Mouse (Mus musculus): Measurements from ENCODE around the gene Rpl23a. TPM values are rescaled to one million over a fixed set of nuclear protein-coding genes. Genes with fewer than 3 reads are reported as not detected.

Rpl23a gene
- polyA plus RNA-seq (2015; fragmentation: Illumina TruSeq; extraction: RNeasy Lipid Tissue Mini Kit (QIAGEN cat#74804); ENCODE audit: insufficient read depth, low replicate concordance): 3,603 TPM

GRCm38 (mm10) chr11:78182961-78183844 lies at the start of gene Rpl23a:
Gene Rpl23a (minus strand): TSS chr11:78183584.

GRCm38 (mm10) chr11:78193113-78193512 lies 9.7 kb upstream of the Rpl23a start, which contains the start of gene Proca1:
Gene Proca1 (plus strand): TSS chr11:78193392.

GRCm38 (mm10) chr11:78188331-78189233 lies 5.2 kb upstream of the Rpl23a start, which contains the start of gene Rab34:
Gene Rab34 (plus strand): TSS chr11:78188430.

GRCm38 (mm10) chr11:78176402-78176862 lies 7.0 kb downstream of the Rpl23a start, which contains the start of the genes Nek8 and Tlcd1:
Gene Nek8 (minus strand): TSS chr11:78176675.
Gene Tlcd1 (plus strand): TSS chr11:78176711.

GRCm38 (mm10) chr11:78164924-78165760 lies 18.2 kb downstream of the Rpl23a start, which contains the start of gene Traf4:
Gene Traf4 (minus strand): TSS chr11:78165589.

Other genes with a start within 250 kb of the Rpl23a start
- gene Phf12, start 200.8 kb downstream of the Rpl23a start, polyA plus RNA-seq (2015; fragmentation: Illumina TruSeq; extraction: RNeasy Lipid Tissue Mini Kit (QIAGEN cat#74804); ENCODE audit: insufficient read depth, low replicate concordance): 69.1 TPM
- 2.9 TPM for gene Dhrs13, start 151.3 kb downstream of the Rpl23a start, polyA plus RNA-seq (2015; fragmentation: Illumina TruSeq; extraction: RNeasy Lipid Tissue Mini Kit (QIAGEN cat#74804); ENCODE audit: insufficient read depth, low replicate concordance)
- 16.3 TPM for gene Flot2, start 145.7 kb downstream of the Rpl23a start, polyA plus RNA-seq (2015; fragmentation: Illumina TruSeq; extraction: RNeasy Lipid Tissue Mini Kit (QIAGEN cat#74804); ENCODE audit: insufficient read depth, low replicate concordance)
- gene Eral1, start 103.2 kb downstream of the Rpl23a start, polyA plus RNA-seq (2015; fragmentation: Illumina TruSeq; extraction: RNeasy Lipid Tissue Mini Kit (QIAGEN cat#74804); ENCODE audit: insufficient read depth, low replicate concordance): 17.6 TPM
- 7.8 TPM for gene Fam222b, start 88.9 kb downstream of the Rpl23a start, polyA plus RNA-seq (2015; fragmentation: Illumina TruSeq; extraction: RNeasy Lipid Tissue Mini Kit (QIAGEN cat#74804); ENCODE audit: insufficient read depth, low replicate concordance)
- 3.6 TPM for gene Traf4, start 18.0 kb downstream of the Rpl23a start, polyA plus RNA-seq (2015; fragmentation: Illumina TruSeq; extraction: RNeasy Lipid Tissue Mini Kit (QIAGEN cat#74804); ENCODE audit: insufficient read depth, low replicate concordance)
- gene Nek8, start 6.9 kb downstream of the Rpl23a start, polyA plus RNA-seq (2015; fragmentation: Illumina TruSeq; extraction: RNeasy Lipid Tissue Mini Kit (QIAGEN cat#74804); ENCODE audit: insufficient read depth, low replicate concordance): 16.1 TPM
- 8.4 TPM for gene Tlcd1, start 6.9 kb downstream of the Rpl23a start, polyA plus RNA-seq (2015; fragmentation: Illumina TruSeq; extraction: RNeasy Lipid Tissue Mini Kit (QIAGEN cat#74804); ENCODE audit: insufficient read depth, low replicate concordance)
- gene Rab34, start 4.8 kb upstream of the Rpl23a start, polyA plus RNA-seq (2015; fragmentation: Illumina TruSeq; extraction: RNeasy Lipid Tissue Mini Kit (QIAGEN cat#74804); ENCODE audit: insufficient read depth, low replicate concordance): 9.5 TPM
- gene Proca1, start 9.8 kb upstream of the Rpl23a start, polyA plus RNA-seq (2015; fragmentation: Illumina TruSeq; extraction: RNeasy Lipid Tissue Mini Kit (QIAGEN cat#74804); ENCODE audit: insufficient read depth, low replicate concordance): 4.3 TPM
- gene Sdf2, start 62.2 kb upstream of the Rpl23a start, polyA plus RNA-seq (2015; fragmentation: Illumina TruSeq; extraction: RNeasy Lipid Tissue Mini Kit (QIAGEN cat#74804); ENCODE audit: insufficient read depth, low replicate concordance): 91.3 TPM
- 44.0 TPM for gene Supt6, start 62.4 kb upstream of the Rpl23a start, polyA plus RNA-seq (2015; fragmentation: Illumina TruSeq; extraction: RNeasy Lipid Tissue Mini Kit (QIAGEN cat#74804); ENCODE audit: insufficient read depth, low replicate concordance)
- 107 TPM for gene 2610507B11Rik, start 78.2 kb upstream of the Rpl23a start, polyA plus RNA-seq (2015; fragmentation: Illumina TruSeq; extraction: RNeasy Lipid Tissue Mini Kit (QIAGEN cat#74804); ENCODE audit: insufficient read depth, low replicate concordance)
- gene BC030499, start 107.3 kb upstream of the Rpl23a start, polyA plus RNA-seq (2015; fragmentation: Illumina TruSeq; extraction: RNeasy Lipid Tissue Mini Kit (QIAGEN cat#74804); ENCODE audit: insufficient read depth, low replicate concordance): 0.95 TPM
- 12.5 TPM for gene Spag5, start 117.9 kb upstream of the Rpl23a start, polyA plus RNA-seq (2015; fragmentation: Illumina TruSeq; extraction: RNeasy Lipid Tissue Mini Kit (QIAGEN cat#74804); ENCODE audit: insufficient read depth, low replicate concordance)
- 4.3 TPM for gene Aldoc, start 139.4 kb upstream of the Rpl23a start, polyA plus RNA-seq (2015; fragmentation: Illumina TruSeq; extraction: RNeasy Lipid Tissue Mini Kit (QIAGEN cat#74804); ENCODE audit: insufficient read depth, low replicate concordance)
- 24.8 TPM for gene Pigs, start 144.8 kb upstream of the Rpl23a start, polyA plus RNA-seq (2015; fragmentation: Illumina TruSeq; extraction: RNeasy Lipid Tissue Mini Kit (QIAGEN cat#74804); ENCODE audit: insufficient read depth, low replicate concordance)
- 35.6 TPM for gene Unc119, start 159.9 kb upstream of the Rpl23a start, polyA plus RNA-seq (2015; fragmentation: Illumina TruSeq; extraction: RNeasy Lipid Tissue Mini Kit (QIAGEN cat#74804); ENCODE audit: insufficient read depth, low replicate concordance)
- not detected for gene Foxn1, start 203.0 kb upstream of the Rpl23a start, polyA plus RNA-seq (2015; fragmentation: Illumina TruSeq; extraction: RNeasy Lipid Tissue Mini Kit (QIAGEN cat#74804); ENCODE audit: insufficient read depth, low replicate concordance)
- 0.10 TPM for gene Slc13a2, start 238.6 kb upstream of the Rpl23a start, polyA plus RNA-seq (2015; fragmentation: Illumina TruSeq; extraction: RNeasy Lipid Tissue Mini Kit (QIAGEN cat#74804); ENCODE audit: insufficient read depth, low replicate concordance)